Mouse (Mus musculus): Measurements from ENCODE around the gene Gsdme. TPM values are rescaled to one million over a fixed set of nuclear protein-coding genes. Genes with fewer than 3 reads are reported as not detected.

Gsdme gene
- polyA plus RNA-seq, 1 experiment from 2014 or later, result 81.7 TPM

- Histone ChIP-seq H3K4me1 (ENCODE audit: control insufficient read depth, insufficient read depth, low read depth, low read length) (no peaks in the 10 kb centered on the region), H3K36me3 (ENCODE audit: control insufficient read depth, insufficient read depth, low read length) (peaks cover 2% of the 10 kb centered on the region; the same call in 1 of the 2 replicates), H3K27ac (ENCODE audit: low read depth, low read length) (no peak overlapping the region), H3K27me3 (replicated peaks; ENCODE audit: control insufficient read depth, insufficient read depth, low read length) (no peaks in the 10 kb centered on the region), H3K9ac (ENCODE audit: low read depth, low read length) (no peak overlapping the region), H3K9me3 (ENCODE audit: control insufficient read depth, low read length) (no peaks in the 10 kb centered on the region), H3K4me3 (ENCODE audit: low read length) (no peak overlapping the region), H3K4me2 (ENCODE audit: low read length) (no peak overlapping the region)
- no peak for ATAC-seq
- 92% methylated on average over 4 of the region's 4 CpGs for WGBS
These were observed 47.7 kb downstream of the Gsdme start for GRCm38 (mm10) chr6:50215986-50216385.

- no peaks in the 10 kb centered on the region for H3K9me3 ChIP-seq (ENCODE audit: control insufficient read depth, low read length)
- no peak overlapping the region for H3K27ac ChIP-seq (ENCODE audit: low read depth, low read length)
- WGBS, result 77% methylated on average over 2 of the region's 2 CpGs
- no peak overlapping the region for H3K4me2 ChIP-seq (ENCODE audit: low read length)
- H3K27me3 ChIP-seq (replicated peaks; ENCODE audit: control insufficient read depth, insufficient read depth, low read length), result no peaks in the 10 kb centered on the region
- no peak for ATAC-seq
- no peak overlapping the region for H3K9ac ChIP-seq (ENCODE audit: low read depth, low read length)
- no peaks in the 10 kb centered on the region for H3K4me1 ChIP-seq (ENCODE audit: control insufficient read depth, insufficient read depth, low read depth, low read length)
- no peak overlapping the region for H3K4me3 ChIP-seq (ENCODE audit: low read length)
- H3K36me3 ChIP-seq (ENCODE audit: control insufficient read depth, insufficient read depth, low read length), result peaks cover 2% of the 10 kb centered on the region; the same call in 1 of the 2 replicates
These were observed 48.3 kb downstream of the Gsdme start for GRCm38 (mm10) chr6:50215373-50215745.

- H3K4me3 ChIP-seq (ENCODE audit: low read length), result no peak overlapping the region
- H3K9ac ChIP-seq (ENCODE audit: low read depth, low read length), result no peak overlapping the region
- H3K4me2 ChIP-seq (ENCODE audit: low read length), result no peak overlapping the region
- no peak overlapping the region for H3K27ac ChIP-seq (ENCODE audit: low read depth, low read length)
- H3K27me3 ChIP-seq (replicated peaks; ENCODE audit: control insufficient read depth, insufficient read depth, low read length), result no peaks in the 10 kb centered on the region
- WGBS, result 74% methylated on average over 2 of the region's 2 CpGs
- no peaks in the 10 kb centered on the region for H3K4me1 ChIP-seq (ENCODE audit: control insufficient read depth, insufficient read depth, low read depth, low read length)
- H3K36me3 ChIP-seq (ENCODE audit: control insufficient read depth, insufficient read depth, low read length), result peaks cover 2% of the 10 kb centered on the region; the same call in 1 of the 2 replicates
- ATAC-seq, result no peak
- H3K9me3 ChIP-seq (ENCODE audit: control insufficient read depth, low read length), result no peaks in the 10 kb centered on the region
These were observed 48.8 kb downstream of the Gsdme start for GRCm38 (mm10) chr6:50214711-50215372.

- Histone ChIP-seq H3K4me2 (ENCODE audit: low read length) (no peak overlapping the region), H3K4me3 (ENCODE audit: low read length) (no peak overlapping the region), H3K4me1 (ENCODE audit: control insufficient read depth, insufficient read depth, low read depth, low read length) (no peaks in the 10 kb centered on the region), H3K9me3 (ENCODE audit: control insufficient read depth, low read length) (no peaks in the 10 kb centered on the region), H3K36me3 (ENCODE audit: control insufficient read depth, insufficient read depth, low read length) (no peaks in the 10 kb centered on the region), H3K27ac (ENCODE audit: low read depth, low read length) (no peak overlapping the region), H3K27me3 (replicated peaks; ENCODE audit: control insufficient read depth, insufficient read depth, low read length) (no peaks in the 10 kb centered on the region), H3K9ac (ENCODE audit: low read depth, low read length) (no peak overlapping the region)
- 85% methylated on average over 4 of the region's 4 CpGs for WGBS
- no peak for ATAC-seq
These were observed 58.6 kb downstream of the Gsdme start for GRCm38 (mm10) chr6:50205093-50205492.

- 91% methylated on average over 4 of the region's 4 CpGs for WGBS
- no peak overlapping the region for H3K4me3 ChIP-seq (ENCODE audit: low read length)
These were observed 59.3 kb downstream of the Gsdme start for GRCm38 (mm10) chr6:50204356-50204755.

GRCm38 (mm10) chr6:50193851-50194250, 69.8 kb downstream of the Gsdme start:
- Histone ChIP-seq H3K9me3 (ENCODE audit: control insufficient read depth, low read length) (no peaks in the 10 kb centered on the region), H3K4me1 (ENCODE audit: control insufficient read depth, insufficient read depth, low read depth, low read length) (no peaks in the 10 kb centered on the region), H3K27ac (ENCODE audit: low read depth, low read length) (no peak overlapping the region), H3K4me3 (ENCODE audit: low read length) (no peak overlapping the region), H3K4me2 (ENCODE audit: low read length) (no peak overlapping the region), H3K9ac (ENCODE audit: low read depth, low read length) (no peak overlapping the region), H3K36me3 (ENCODE audit: control insufficient read depth, insufficient read depth, low read length) (peaks cover 7% of the 10 kb centered on the region; the same call in 1 of the 2 replicates), H3K27me3 (replicated peaks; ENCODE audit: control insufficient read depth, insufficient read depth, low read length) (no peaks in the 10 kb centered on the region)
- ATAC-seq, result no peak
- WGBS, result 89% methylated on average over 5 of the region's 5 CpGs

More at GRCm38 (mm10) chr6:50204356-50204755, 59.3 kb downstream of the Gsdme start:
- Histone ChIP-seq H3K27me3 (replicated peaks; ENCODE audit: control insufficient read depth, insufficient read depth, low read length) (no peaks in the 10 kb centered on the region), H3K36me3 (ENCODE audit: control insufficient read depth, insufficient read depth, low read length) (no peaks in the 10 kb centered on the region), H3K4me1 (ENCODE audit: control insufficient read depth, insufficient read depth, low read depth, low read length) (no peaks in the 10 kb centered on the region), H3K27ac (ENCODE audit: low read depth, low read length) (no peak overlapping the region), H3K9me3 (ENCODE audit: control insufficient read depth, low read length) (no peaks in the 10 kb centered on the region), H3K9ac (ENCODE audit: low read depth, low read length) (no peak overlapping the region), H3K4me2 (ENCODE audit: low read length) (no peak overlapping the region)
- ATAC-seq, result no peak

GRCm38 (mm10) chr6:50192822-50193221, 70.8 kb downstream of the Gsdme start:
- no peak overlapping the region for H3K4me3 ChIP-seq (ENCODE audit: low read length)
- no peaks in the 10 kb centered on the region for H3K27me3 ChIP-seq (replicated peaks; ENCODE audit: control insufficient read depth, insufficient read depth, low read length)
- peaks cover 7% of the 10 kb centered on the region; the same call in 1 of the 2 replicates for H3K36me3 ChIP-seq (ENCODE audit: control insufficient read depth, insufficient read depth, low read length)
- no peak overlapping the region for H3K27ac ChIP-seq (ENCODE audit: low read depth, low read length)
- no peaks in the 10 kb centered on the region for H3K4me1 ChIP-seq (ENCODE audit: control insufficient read depth, insufficient read depth, low read depth, low read length)
- no peaks in the 10 kb centered on the region for H3K9me3 ChIP-seq (ENCODE audit: control insufficient read depth, low read length)
- ATAC-seq, result no peak
- H3K4me2 ChIP-seq (ENCODE audit: low read length), result no peak overlapping the region
- no peak overlapping the region for H3K9ac ChIP-seq (ENCODE audit: low read depth, low read length)
- 92% methylated on average over 3 of the region's 3 CpGs for WGBS

- Histone ChIP-seq H3K27me3 (replicated peaks; ENCODE audit: control insufficient read depth, insufficient read depth, low read length) (no peaks in the 10 kb centered on the region), H3K9ac (ENCODE audit: low read depth, low read length) (no peak overlapping the region), H3K9me3 (ENCODE audit: control insufficient read depth, low read length) (no peaks in the 10 kb centered on the region), H3K27ac (ENCODE audit: low read depth, low read length) (no peak overlapping the region), H3K4me3 (ENCODE audit: low read length) (no peak overlapping the region), H3K4me2 (ENCODE audit: low read length) (no peak overlapping the region), H3K36me3 (ENCODE audit: control insufficient read depth, insufficient read depth, low read length) (peaks cover 5% of the 10 kb centered on the region; the same call in 1 of the 2 replicates), H3K4me1 (ENCODE audit: control insufficient read depth, insufficient read depth, low read depth, low read length) (no peaks in the 10 kb centered on the region)
- 83% methylated on average over 1 of the region's 1 CpGs for WGBS
- ATAC-seq, result no peak
These were observed 71.5 kb downstream of the Gsdme start for GRCm38 (mm10) chr6:50192169-50192568.

- WGBS, result 94% methylated on average over 3 of the region's 3 CpGs
- no peak for ATAC-seq
These were observed 72.1 kb downstream of the Gsdme start for GRCm38 (mm10) chr6:50191605-50192004.

More at GRCm38 (mm10) chr6:50191605-50192004, 72.1 kb downstream of the Gsdme start:
- no peak overlapping the region for H3K4me3 ChIP-seq (ENCODE audit: low read length)
- no peaks in the 10 kb centered on the region for H3K9me3 ChIP-seq (ENCODE audit: control insufficient read depth, low read length)
- no peak overlapping the region for H3K9ac ChIP-seq (ENCODE audit: low read depth, low read length)
- H3K4me2 ChIP-seq (ENCODE audit: low read length), result no peak overlapping the region
- H3K36me3 ChIP-seq (ENCODE audit: control insufficient read depth, insufficient read depth, low read length), result peaks cover 5% of the 10 kb centered on the region; the same call in 1 of the 2 replicates
- no peak overlapping the region for H3K27ac ChIP-seq (ENCODE audit: low read depth, low read length)
- no peaks in the 10 kb centered on the region for H3K27me3 ChIP-seq (replicated peaks; ENCODE audit: control insufficient read depth, insufficient read depth, low read length)
- H3K4me1 ChIP-seq (ENCODE audit: control insufficient read depth, insufficient read depth, low read depth, low read length), result no peaks in the 10 kb centered on the region

Measured in hindbrain, embryonic 16.5 days (tissue).